Mouse (Mus musculus) cortical plate, adult 2 months (tissue): ENCODE data around the gene Il11.

Experiments used
- CTCF ChIP-seq: fragments of 200-500 bp; IDR thresholded peaks from 2 replicates; pipeline ENCODE4 v1.5.1; 2011; ENCODE audit warnings: mild to moderate bottlenecking, control low read depth, low read length; ENCODE audit not compliant: insufficient read depth; ENCODE audit errors: extremely low read depth
- POLR2A ChIP-seq: fragments of 200-500 bp; IDR thresholded peaks from 2 replicates; pipeline ENCODE4 v1.6.1; 2011; ENCODE audit warnings: mild to moderate bottlenecking, low read length, control low read depth; ENCODE audit not compliant: insufficient read depth; ENCODE audit errors: extremely low read depth

DNA sequence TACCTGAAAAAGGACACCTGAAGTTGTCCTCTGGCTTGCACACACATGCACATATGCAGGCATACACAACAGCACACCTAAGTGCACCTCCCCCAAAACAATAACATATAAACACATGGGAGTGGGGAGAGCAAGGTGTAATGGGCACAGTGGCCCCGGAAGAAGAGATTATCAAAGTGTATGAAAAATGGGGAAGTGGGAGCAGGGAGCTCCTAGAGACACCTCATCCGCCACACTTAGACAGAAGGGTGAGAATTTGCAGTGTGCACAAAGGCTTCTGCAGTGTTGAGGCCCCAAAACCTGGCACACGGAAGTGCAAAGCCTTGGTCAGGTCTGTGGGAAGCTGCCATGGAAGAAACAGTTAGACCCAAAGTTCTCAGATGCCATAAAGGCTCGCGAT, 51.6 kb downstream of the Il11 start:
- TF ChIP-seq CTCF = no peak
- TF ChIP-seq POLR2A = no peak
